Mouse (Mus musculus) liver, postnatal 0 days (tissue): Measurements from ENCODE around the gene Gm21992. TPM values are rescaled to one million over a fixed set of nuclear protein-coding genes. Genes with fewer than 3 reads are reported as not detected.
A peak's percentile ranks its signal among the peaks of the same experiment; 100 is the strongest.

Experiments used
- ATAC-seq: fragments of 200-750 bp; cut with Nextera tagmentation; 2 replicates; pipeline ENCODE4 v1.8.0; 2017; ENCODE audit warnings: mild to moderate bottlenecking, moderate library complexity
- DNase-seq: peaks from one replicate; pipeline ENCODE4 v3.0.0-alpha.2; 2016
- H3K27ac ChIP-seq: fragments of 300-500 bp; sonication (generic); 2 replicates; pipeline ENCODE4 v1.5.1; 2014; ENCODE audit warnings: antibody characterized with exemption, moderate library complexity, mild to moderate bottlenecking, low read depth
- H3K27me3 ChIP-seq: fragments of 300-500 bp; sonication (generic); 2 replicates; pipeline ENCODE4 v1.6.1; 2014; ENCODE audit warnings: low read length, control low read depth, mixed read lengths; ENCODE audit not compliant: insufficient read depth
- H3K36me3 ChIP-seq: fragments of 300-500 bp; sonication (generic); replicated peaks from 2 replicates; pipeline ENCODE4 v1.6.1; 2014; ENCODE audit warnings: mild to moderate bottlenecking, control low read depth, low read length, moderate library complexity, mixed read lengths; ENCODE audit not compliant: insufficient read depth
- H3K4me1 ChIP-seq: fragments of 300-500 bp; sonication (generic); 2 replicates; pipeline ENCODE4 v1.6.1; 2014; ENCODE audit warnings: antibody characterized with exemption, mild to moderate bottlenecking, control low read depth; ENCODE audit not compliant: insufficient read depth
- H3K4me2 ChIP-seq: fragments of 300-500 bp; sonication (generic); 2 replicates; pipeline ENCODE4 v1.6.1; 2014; ENCODE audit warnings: low read depth, mild to moderate bottlenecking, low read length, moderate library complexity, mixed read lengths
- H3K4me3 ChIP-seq: fragments of 300-500 bp; sonication (generic); 2 replicates; pipeline ENCODE4 v1.5.1; 2014; ENCODE audit warnings: low read depth, low read length
- H3K9ac ChIP-seq: fragments of 300-500 bp; sonication (generic); replicated peaks from 2 replicates; pipeline ENCODE4 v1.6.1; 2014; ENCODE audit warnings: mild to moderate bottlenecking, moderate library complexity
- H3K9me3 ChIP-seq: fragments of 300-500 bp; sonication (generic); 2 replicates; pipeline ENCODE4 v1.6.1; 2016; ENCODE audit warnings: mild to moderate bottlenecking, control low read depth, low read length, mixed read lengths
- CTCF ChIP-seq: sonication (generic); IDR thresholded peaks from 2 replicates; pipeline ENCODE4 v1.5.1; 2016; ENCODE audit warnings: antibody characterized with exemption, low read depth
- EP300 ChIP-seq: IDR thresholded peaks from 2 replicates; pipeline ENCODE4 v1.6.1; 2016; ENCODE audit warnings: antibody characterized with exemption, low read depth, mild to moderate bottlenecking
- WGBS: fragments of 180-500 bp; shearing (Covaris S2); extraction: QIAGEN DNeasy Blood & Tissue Kit; methylation state at CpG from one replicate; pipeline ENCODE4 v1.1.7; 2014; ENCODE audit not compliant: insufficient replicate concordance; 5-methylcytosine and 5-hydroxymethylcytosine counted together
- polyA plus RNA-seq: library from polyadenylated mRNA; unstranded; fragments of >200 nt; fragmentation: Nextera tagmentation; extraction: Ambion mirVana; gene quantifications from 2 replicates; pipeline ENCODE4 v1.2.1, GENCODE M21; 2015

The Gm21992 gene
- polyA plus RNA-seq, 1 experiment from 2014 or later = 13.1 TPM

- DNase-seq (no peak), ATAC-seq (no peak)
- H3K9me3 ChIP-seq = no peaks in the 10 kb centered on the region
- 59% methylated on average over 9 of the region's 9 CpGs for WGBS
- no peak for TF ChIP-seq EP300
- no peak overlapping the region for H3K9ac ChIP-seq
- no peak overlapping the region for H3K4me2 ChIP-seq
- H3K4me3 ChIP-seq = no peak overlapping the region
- H3K36me3 ChIP-seq = no peaks in the 10 kb centered on the region
- H3K27me3 ChIP-seq = no peaks in the 10 kb centered on the region
- no peak overlapping the region for H3K27ac ChIP-seq
- H3K4me1 ChIP-seq = no peaks in the 10 kb centered on the region
Measured at GRCm38 (mm10) chr19:4729186-4729585, 82.2 kb downstream of the Gm21992 start.

- Histone ChIP-seq H3K4me3 (peak overlapping the region; percentile 26), H3K4me2 (peak overlapping the region; percentile 58), H3K9ac (peak overlapping the region; percentile 57), H3K4me1 (peaks cover 10% of the 10 kb centered on the region), H3K9me3 (no peaks in the 10 kb centered on the region), H3K27ac (peak overlapping the region; percentile 55; the same call in 1 of the 2 replicates), H3K36me3 (no peaks in the 10 kb centered on the region), H3K27me3 (no peaks in the 10 kb centered on the region)
- no peak for TF ChIP-seq CTCF
- TF ChIP-seq EP300 = no peak
- ATAC-seq (peak; percentile 84), DNase-seq (peak; percentile 83)
- WGBS = 30% methylated on average over 11 of the region's 11 CpGs
Measured at GRCm38 (mm10) chr19:4720671-4721244, 90.7 kb downstream of the Gm21992 start.

DNA sequence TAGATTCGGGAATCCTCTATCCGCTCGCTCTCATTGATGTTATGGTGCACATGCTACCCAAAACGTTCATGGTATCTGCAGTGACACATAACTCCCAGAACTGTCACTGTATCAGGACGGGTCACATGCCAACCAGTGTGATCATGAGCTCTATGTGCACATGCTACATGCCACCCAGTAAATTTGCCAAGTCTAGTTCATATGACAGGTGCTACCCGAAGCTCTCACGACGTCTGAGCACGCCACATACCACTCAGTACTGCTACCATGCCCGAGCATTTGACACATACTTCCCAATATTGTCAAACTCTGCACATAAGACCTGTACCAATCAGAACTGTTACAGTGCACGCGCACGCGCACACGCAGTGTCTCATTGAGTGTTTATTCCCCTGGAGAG is 91.3 kb downstream of the Gm21992 start:
- DNase-seq = no peak
- 81% methylated on average over 15 of the region's 15 CpGs for WGBS
- Histone ChIP-seq H3K4me1 (peaks cover 10% of the 10 kb centered on the region), H3K27ac (no peak overlapping the region), H3K9me3 (no peaks in the 10 kb centered on the region), H3K36me3 (no peaks in the 10 kb centered on the region), H3K27me3 (peaks cover under 1% of the 10 kb centered on the region; the same call in 1 of the 2 replicates), H3K4me3 (no peak overlapping the region), H3K9ac (no peak overlapping the region), H3K4me2 (peak overlapping the region; percentile 58)
- TF ChIP-seq EP300 = no peak
- no peak for TF ChIP-seq CTCF
- no peak for ATAC-seq

- peaks cover 10% of the 10 kb centered on the region for H3K4me1 ChIP-seq
- H3K36me3 ChIP-seq = no peaks in the 10 kb centered on the region
- H3K4me2 ChIP-seq = no peak overlapping the region
- DNase-seq = peak; percentile 66
- TF ChIP-seq EP300 (no peak), CTCF (no peak)
- H3K9me3 ChIP-seq = no peaks in the 10 kb centered on the region
- no peak overlapping the region for H3K9ac ChIP-seq
- H3K4me3 ChIP-seq = no peak overlapping the region
- WGBS = 33% methylated on average over 5 of the region's 5 CpGs
- peak; percentile 69 for ATAC-seq
- H3K27ac ChIP-seq = no peak overlapping the region; the same call in 1 of the 2 replicates
- peaks cover 8% of the 10 kb centered on the region for H3K27me3 ChIP-seq
Measured at GRCm38 (mm10) chr19:4719351-4719764, 92.1 kb downstream of the Gm21992 start.

- Histone ChIP-seq H3K9me3 (no peaks in the 10 kb centered on the region), H3K4me3 (no peak overlapping the region), H3K36me3 (no peaks in the 10 kb centered on the region), H3K4me1 (peaks cover 10% of the 10 kb centered on the region), H3K27me3 (peaks cover 14% of the 10 kb centered on the region), H3K9ac (no peak overlapping the region), H3K4me2 (no peak overlapping the region), H3K27ac (no peak overlapping the region)
- TF ChIP-seq EP300 (no peak), CTCF (no peak)
- ATAC-seq (no peak; the same call in 1 of the 2 replicates), DNase-seq (peak; percentile 18)
- WGBS = 15% methylated on average over 10 of the region's 12 CpGs
Measured at GRCm38 (mm10) chr19:4718716-4719115, 92.7 kb downstream of the Gm21992 start.

GRCm38 (mm10) chr19:4717281-4717680 is 94.1 kb downstream of the Gm21992 start:
- Histone ChIP-seq H3K27me3 (peaks cover 29% of the 10 kb centered on the region), H3K4me1 (peaks cover 10% of the 10 kb centered on the region), H3K4me3 (no peak overlapping the region), H3K9me3 (no peaks in the 10 kb centered on the region), H3K36me3 (no peaks in the 10 kb centered on the region), H3K9ac (no peak overlapping the region), H3K27ac (no peak overlapping the region), H3K4me2 (no peak overlapping the region)
- ATAC-seq = peak; percentile 7; the same call in 1 of the 2 replicates
- TF ChIP-seq EP300 (no peak), CTCF (no peak)
- 87% methylated on average over 2 of the region's 2 CpGs for WGBS
- no peak for DNase-seq
